Mouse (Mus musculus): ENCODE data around the gene Clcn1.

GRCm38 (mm10) chr6:42355794-42356600 lies 69.5 kb downstream of the Clcn1 start:
- no peak for TF ChIP-seq POLR2A (IDR thresholded peaks at IDR 0.05; ENCODE audit: borderline replicate concordance, low read depth, low read length)
- TF ChIP-seq CTCF (IDR thresholded peaks at IDR 0.05; ENCODE audit: low read depth, low read length) = no peak

Data from bone marrow macrophage, adult 2 months (primary cell).